Mouse (Mus musculus): ENCODE data around the gene St8sia6.

The St8sia6 gene

DNA sequence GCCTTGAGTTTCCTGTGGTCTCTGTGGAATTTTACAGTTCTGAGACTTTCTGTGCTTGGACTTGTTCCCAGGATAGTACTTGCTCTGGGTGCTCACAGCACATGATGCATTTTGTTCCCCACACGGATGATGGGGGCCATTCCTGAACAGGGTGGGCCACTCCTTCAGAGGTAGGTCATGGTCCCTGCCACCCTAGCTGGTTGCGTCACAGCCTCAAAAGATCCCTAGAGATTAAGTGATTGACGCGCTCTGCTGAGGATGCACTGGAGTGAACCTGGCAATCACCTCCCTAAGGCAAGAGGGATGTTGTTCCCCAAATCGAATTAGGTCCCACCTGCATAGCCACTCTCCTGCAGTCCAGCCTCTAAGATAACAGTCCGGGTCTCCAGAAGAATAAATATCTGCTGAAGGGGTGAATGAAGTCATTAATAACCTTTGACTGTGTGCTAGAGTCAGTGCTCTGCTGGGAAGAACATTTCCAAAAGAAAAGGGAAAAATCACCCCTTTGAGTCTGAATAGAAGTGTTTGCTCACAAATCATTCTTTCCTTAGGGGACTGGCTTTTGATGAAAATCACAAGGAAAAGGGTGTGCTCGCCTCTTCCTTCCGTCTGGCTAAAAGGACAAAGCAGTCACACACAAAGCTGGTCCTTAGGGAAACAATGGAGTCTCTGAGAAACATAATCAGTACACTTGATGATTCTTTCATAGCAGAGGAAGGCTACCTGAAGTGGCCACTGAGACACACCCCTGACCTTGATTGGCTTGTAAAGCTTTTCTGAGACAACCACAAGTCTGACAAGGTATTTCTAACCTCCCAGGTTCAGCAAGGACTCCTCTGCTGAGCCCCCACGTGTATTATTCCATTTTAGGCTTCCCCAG is 26.1 kb downstream of the St8sia6 start:
- no peak for DNase-seq (ENCODE audit: low read depth, low spot score)

DNA sequence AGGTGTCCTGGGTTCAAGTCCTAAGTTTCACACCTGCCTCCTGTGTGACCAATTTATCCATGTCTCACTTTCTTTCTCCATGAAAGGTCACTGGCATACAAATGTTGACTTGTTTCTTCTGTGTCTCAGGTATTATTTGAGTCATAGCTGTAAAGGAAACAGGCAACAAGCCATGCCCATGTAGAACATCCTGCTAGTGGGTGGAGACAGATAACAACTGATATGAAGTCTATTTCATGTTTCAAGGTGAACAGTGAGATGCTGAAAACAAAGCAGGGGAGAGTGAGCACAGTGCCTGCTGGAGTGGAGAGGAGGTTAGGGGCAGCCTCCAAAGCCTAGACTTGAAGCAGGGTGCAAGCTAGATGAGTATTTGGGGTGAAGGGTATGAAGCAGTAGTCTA is 33.5 kb downstream of the St8sia6 start:
- no peak for DNase-seq (ENCODE audit: low read depth, low spot score)

DNA sequence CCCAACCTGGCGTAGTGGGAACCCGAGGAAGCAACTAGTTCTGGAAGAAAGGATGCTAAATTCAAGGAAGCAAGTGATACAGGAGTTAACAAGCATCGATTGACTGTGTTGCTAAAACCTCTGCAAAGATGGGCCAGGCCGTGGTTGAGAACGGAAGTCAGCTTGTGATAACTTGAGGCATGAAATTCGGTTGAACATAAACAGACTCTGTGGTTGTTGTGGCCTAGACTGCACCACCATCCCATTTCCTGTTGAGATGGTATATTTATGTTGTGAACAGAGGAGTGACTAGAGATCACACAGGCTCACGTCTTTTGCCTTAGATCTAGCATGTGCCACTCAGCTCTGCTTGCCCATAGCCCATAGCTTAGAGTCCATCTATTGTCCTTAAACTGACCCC is 36.5 kb downstream of the St8sia6 start:
- DNase-seq (ENCODE audit: low read depth, low spot score) = no peak

DNA sequence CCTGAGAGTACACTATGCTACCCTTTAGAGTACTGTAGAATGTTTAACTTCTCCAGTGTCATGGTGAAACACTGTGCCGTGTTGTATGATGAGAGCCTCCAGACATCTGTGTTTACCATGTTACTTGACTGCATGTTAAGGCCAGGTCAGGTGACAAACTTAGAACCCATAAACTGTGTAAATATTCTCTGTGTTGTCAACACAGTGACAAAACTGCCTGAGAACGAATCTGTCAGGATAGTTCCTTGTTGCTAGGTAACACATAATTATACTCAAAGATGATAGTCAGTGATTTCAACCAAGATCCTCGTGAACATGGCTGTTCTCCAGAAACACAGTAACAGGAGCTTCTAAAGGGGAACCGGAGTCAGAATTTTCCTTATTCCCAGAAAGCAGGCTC is 38.1 kb downstream of the St8sia6 start:
- DNase-seq (ENCODE audit: low read depth, low spot score) = no peak

DNA sequence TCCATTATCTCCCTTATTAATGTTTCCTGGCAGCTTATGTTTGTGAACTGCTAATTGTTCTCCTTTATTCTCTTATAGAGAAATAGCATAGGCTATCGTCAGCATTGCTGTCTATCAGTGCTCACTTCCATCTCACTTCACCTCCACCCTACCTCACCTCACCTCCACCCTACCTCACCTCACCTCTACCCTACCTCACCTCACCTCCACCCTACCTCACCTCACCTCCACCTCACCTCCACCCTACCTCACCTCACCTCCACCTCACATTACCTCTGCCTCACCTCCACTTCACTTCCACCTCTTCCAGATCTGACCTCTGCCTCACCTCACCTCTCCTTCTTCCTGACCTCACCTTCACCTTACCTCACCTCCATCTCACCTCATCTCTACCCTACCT is 42.2 kb downstream of the St8sia6 start:
- DNase-seq (ENCODE audit: low read depth, low spot score) = no peak

DNA sequence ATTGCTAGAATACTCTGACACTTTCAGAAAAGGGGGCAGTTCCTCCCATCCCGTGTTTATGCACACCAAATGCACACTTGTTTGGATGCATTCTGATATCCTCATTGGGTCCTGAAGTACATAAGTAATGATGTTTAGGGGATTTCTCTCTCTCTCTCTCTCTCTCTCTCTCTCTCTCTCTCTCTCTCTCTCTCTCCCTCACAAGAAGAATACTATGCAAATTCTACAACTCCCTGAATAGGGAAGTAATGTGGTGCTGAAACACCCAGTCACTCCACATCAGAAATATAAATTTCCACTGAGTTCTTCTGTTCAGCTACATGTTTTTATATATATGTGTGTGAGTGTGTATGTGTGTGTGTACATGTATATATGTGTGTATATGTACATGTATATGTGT is 43.1 kb downstream of the St8sia6 start:
- no peak for DNase-seq (ENCODE audit: low read depth, low spot score)

DNA sequence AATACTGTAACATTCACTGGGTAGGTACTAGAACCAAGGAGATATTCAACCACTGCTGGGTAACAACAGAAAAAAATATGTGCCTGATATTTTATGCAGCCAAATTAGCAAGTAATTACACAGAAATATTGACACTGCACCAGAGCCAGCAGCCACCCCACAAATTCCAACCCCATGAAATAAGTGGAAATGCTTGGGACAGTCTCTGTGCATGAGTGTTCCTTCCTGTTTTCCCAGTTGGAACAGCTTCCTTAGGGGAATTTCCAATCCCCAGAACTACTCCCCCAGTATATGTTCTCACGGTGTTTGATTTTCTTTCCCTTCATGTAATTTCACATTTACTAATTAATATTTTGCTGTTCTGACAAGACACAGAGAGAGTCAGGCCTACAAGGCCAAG is 43.8 kb downstream of the St8sia6 start:
- DNase-seq (ENCODE audit: low read depth, low spot score) = no peak

DNA sequence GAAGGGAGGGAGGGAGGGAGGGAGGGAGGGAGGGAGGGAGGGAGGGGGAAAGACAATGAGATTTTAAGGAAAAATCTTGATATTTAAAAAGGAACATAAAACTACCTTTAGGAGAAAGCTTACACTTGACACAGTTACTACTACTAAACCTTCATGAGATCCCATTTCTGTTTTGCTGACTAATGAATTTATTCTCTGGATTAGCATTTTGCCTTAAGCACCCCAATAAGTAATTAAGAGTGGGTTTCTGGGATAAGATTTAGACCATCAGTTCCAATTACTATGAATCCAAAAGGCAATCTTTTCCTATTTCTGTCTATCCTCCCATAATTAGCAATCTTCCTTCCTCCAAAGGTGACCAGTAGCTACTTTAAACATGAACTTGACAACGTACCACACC is 44.7 kb downstream of the St8sia6 start:
- no peak for DNase-seq (ENCODE audit: low read depth, low spot score)

DNA sequence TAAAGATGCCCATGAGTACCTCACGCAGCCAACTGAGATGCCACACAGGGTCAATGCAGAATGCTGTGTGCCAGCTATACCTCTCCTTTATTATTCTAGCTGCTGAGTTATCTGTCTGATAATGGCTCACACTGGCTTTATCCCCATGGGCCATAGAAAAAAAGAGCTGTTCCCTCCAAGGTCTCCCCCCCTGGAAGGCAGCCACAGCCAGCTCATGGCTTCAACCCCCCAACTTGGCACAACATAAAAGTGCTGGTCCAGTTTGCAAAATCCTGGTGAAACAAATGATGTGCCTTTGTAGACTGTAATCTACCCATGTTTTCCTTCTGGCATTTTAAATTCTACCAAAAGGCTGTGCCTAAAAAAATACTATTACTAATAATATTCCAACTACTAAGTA is 46.3 kb downstream of the St8sia6 start:
- DNase-seq (ENCODE audit: low read depth, low spot score) = no peak

DNA sequence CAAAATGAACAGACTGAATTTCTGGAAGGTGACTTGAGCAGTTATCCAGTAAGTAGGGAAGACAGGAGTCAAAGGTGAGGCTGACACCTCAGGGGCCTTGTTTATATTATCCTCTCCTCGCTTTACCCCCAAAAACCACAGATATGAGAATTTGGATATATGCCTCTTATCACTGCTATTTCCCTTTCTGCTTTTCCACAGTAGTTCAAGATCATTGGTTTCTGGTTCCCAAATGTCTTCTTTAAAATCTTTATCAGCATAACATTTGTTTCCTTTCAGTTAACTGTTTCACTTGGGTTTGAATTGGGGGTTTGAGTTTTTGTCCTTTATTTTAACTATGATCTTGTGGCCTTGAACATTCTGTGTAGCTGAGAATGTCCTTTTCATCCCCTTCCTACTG is 47.8 kb downstream of the St8sia6 start:
- no peak for DNase-seq (ENCODE audit: low read depth, low spot score)

DNA sequence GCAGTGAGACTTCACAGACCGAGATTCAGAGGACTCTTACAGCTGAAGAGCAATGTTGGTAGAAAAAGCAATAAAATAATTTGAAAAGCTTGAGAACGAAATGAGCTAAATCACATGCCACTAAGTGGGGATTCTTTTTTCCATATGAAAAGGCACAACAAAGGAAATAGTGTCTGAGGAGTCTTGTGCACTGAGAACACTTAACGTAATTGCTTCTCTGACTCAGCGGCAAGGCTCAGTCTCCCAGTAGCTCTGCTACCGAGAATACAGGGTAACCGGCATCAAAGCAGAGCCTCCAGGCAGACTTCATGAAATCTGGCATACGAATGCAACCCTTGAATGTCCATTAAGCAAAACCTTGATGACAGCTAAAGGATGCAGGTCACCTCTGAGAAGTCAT is 55.2 kb downstream of the St8sia6 start:
- no peak for DNase-seq (ENCODE audit: low read depth, low spot score)

DNA sequence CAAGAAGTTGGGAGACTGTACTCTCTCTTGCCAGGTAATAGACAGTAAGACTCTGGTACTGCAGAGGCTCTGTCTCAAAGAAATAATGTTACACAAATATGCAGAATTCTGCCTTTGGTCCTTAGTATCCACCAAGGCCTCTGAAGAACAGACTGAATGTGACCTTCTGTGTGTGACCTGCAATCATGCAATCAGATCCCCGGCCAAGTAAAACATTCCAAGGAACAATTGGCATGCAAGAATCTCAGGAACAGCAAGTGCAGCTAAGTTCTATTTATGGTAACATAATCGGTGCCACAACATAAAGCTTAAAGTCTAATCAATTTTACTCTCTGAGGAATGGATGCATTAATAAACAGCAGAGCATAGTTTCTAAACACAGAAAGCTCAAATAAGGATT is 66.0 kb downstream of the St8sia6 start:
- DNase-seq (ENCODE audit: low read depth, low spot score) = no peak

DNA sequence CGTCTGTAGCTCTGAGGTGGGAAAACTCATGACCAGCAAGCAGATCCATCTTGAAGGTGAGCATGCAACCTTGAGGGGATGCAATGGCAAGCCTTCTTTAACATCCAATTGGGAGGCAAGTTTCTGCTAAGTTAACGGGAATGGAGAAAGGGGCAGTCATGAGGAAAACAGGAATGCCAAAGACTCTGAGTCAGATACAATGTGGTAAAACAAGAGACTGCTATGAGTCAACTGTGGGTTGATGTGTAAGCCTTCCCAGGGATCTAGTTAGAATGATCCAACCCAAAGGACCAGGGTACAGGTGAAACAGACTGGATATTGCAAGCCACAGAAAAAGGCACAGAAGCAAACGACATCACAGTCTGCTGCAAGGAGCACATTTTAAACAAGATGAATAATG is 68.3 kb downstream of the St8sia6 start:
- no peak for DNase-seq (ENCODE audit: low read depth, low spot score)

DNA sequence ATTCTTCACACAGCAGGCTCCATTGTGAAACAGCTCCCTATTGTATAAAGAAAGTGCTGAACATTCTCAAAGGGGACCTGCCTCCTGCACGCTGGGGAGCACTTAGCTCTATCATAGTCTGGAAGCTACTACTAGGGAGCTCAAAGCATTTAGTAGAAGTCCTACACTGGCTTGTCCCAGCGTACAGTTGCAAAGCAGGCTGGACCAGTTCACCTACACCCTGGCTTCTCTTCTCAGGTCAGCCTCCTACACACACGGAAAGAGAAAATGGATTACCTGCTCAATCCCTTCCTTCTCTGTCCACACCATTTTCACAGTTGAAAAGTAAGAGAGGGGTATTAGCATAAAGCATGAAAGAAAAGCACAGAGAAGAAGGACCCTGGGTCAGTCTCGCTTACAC is 71.6 kb downstream of the St8sia6 start:
- no peak for DNase-seq (ENCODE audit: low read depth, low spot score)

DNA sequence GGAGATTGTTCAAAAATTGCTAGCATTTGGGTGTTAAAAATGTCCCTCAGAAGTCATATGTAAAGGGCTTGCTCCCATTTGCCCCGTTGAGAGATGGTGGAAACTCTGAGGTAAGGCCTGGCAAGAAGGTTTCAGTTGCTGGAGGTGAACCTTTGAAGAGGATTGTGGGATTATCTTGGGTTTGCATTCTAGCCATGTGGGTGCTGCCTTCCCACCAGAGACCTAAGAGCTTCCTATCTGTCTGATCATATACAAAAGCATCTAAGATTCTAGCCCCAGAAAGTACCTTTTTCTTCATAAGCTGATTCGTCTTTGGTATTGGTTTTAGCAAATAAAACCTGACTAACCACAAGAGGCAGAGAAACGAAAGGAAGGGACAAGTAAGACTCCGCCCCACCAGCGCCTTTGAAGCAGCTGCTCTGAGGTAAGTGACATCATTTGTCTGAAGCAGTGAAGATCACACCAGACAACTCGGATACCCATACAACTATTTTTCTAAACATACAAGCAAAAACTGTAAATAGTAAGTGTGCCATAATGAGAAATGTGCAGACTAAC is 75.2 kb downstream of the St8sia6 start:
- no peak for DNase-seq (ENCODE audit: low read depth, low spot score)

DNA sequence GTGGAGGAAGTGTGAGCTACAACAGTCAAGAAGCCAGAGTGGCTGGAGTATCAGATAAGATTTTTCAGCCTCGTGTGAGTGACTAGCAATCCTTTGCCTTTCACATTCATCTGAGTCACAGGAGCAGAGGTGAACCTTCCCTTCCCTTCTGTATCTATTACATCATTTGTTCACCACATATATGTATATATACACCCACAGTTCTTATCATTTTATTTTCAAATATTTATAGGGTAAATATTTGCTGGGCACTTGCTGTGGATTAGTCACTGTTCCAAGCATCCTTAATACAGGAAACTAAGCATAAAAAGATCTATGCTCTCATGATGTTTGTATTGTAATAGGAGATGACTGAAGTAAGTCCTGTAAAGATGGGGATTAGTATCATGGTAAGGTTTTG is 85.1 kb downstream of the St8sia6 start:
- DNase-seq (ENCODE audit: low read depth, low spot score) = no peak

DNA sequence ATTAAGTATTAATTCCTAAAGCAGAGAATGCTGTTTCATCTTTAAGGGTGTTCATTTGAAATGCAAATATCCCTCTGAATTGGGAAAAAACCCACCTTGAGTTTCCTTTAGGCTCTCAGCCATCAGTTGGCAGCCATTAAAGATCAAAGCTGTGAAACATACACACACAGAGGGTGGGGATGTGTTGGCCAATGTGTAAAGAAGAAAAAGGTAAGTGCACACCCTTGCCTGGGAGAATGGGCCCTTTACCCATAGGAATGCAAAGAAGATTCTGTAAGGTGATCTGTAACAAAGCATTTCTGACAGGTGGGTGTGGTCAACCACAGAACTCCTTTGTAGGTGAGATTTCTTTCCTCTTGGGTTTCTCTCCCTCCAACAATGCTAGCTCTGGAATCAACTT is 96.3 kb downstream of the St8sia6 start:
- no peak for DNase-seq (ENCODE audit: low read depth, low spot score)

DNA sequence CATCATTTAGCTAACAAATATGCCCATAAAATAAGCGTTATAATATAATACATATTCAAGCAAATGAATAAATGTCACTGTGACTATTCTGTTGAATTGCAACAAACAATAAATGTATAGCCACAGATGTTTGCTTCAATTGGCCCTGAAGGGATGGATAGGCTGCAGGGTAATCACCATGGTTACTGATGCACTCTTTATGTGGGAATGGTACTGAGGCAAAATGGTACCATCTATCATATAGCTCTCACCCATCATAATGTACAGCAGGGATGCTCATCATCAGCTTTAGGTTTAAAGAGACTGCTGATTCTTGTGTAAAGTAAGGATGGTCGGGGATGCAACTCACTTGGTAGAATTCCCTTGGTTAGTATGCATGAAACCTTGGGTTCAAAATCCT is 99.4 kb downstream of the St8sia6 start:
- no peak for DNase-seq (ENCODE audit: low read depth, low spot score)

DNA sequence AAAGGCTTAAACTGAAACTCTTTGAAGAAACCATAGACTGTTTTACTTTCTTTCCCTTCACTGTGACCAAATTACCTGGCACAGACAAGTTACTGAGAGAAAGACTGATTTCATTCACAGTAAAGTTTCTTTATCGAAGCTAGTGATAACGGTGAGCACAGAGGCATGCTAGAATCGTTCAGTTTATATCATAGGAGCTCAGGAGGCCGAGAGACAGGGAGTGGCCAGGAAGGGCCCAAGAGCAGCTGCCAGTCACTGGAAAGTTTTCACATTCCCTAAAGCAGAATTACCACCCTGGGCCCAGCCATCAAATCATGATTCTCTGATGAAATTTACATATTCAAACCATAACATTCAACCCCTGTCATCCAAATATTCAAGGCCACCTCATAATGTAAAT is 109.5 kb downstream of the St8sia6 start:
- DNase-seq (ENCODE audit: low read depth, low spot score) = no peak

DNA sequence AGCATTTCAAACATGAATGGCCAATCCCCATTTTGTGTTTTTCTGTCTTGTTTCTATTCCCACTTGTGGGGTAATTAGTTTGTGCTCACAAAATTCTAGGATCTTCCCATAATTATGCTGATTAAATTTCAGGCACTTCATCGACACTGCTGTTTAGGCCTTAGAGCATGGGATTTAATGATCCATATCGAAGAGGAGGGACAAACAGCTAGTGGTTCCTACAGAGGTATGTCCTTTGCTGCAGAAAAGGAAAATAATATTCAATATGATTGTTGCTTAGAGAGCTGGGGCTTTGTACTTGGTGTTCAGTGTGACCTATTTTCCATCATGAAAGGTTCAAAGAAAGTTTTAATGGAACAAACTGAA is 110.7 kb downstream of the St8sia6 start:
- DNase-seq (ENCODE audit: low read depth, low spot score) = no peak

DNA sequence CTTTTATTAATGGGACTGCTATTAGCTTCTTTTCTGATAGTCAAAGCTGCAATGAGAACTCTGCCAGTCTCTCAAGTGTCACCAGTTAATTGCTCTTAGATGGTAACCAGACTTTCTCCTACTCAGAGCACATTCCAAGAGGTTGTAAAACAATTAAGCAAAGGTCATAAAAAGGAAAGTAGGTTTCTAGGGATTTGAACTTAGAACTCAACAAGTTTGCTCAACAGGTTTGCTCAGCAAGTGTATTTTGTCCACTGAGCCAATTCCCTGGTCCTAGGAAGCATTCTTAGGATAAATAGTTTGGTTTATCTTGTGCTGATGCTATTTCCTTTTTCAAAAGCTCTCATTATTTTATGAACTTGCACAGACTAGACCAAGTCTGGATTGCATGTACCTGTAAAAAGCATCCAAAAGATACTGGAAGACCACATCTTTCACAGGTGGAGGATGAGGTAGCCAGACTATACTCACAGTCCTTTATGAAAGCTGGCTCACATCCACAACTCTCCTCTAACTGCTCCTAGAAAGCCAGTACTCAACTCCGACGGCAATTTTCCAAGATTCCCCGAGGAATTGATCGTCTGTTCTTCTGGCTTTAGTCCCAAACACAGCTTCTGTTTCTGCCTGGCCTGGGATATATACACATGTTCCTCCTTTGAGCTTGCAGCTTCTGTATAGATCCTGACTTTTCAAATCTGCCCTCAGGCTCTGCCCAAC is 111.2 kb downstream of the St8sia6 start:
- peak; percentile 8 for DNase-seq (ENCODE audit: low read depth, low spot score)

DNA sequence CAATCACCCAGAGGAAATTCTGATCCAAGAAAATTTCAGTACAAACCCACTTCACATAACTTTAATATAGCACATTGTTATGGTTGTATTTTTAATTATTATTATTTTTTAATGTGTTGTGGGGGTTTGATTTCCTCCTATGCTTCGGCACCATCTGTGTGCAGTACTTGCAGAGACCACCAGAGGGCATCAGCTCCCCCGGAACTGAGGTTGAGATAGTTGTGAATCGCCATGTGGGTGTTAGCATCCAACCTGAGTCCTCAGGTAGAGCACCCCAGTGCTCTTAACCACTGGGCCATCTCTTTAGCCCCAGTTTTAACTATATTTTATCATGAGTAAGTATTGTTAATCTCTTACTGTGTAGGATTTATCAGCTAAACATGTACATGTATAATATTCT is 120.9 kb downstream of the St8sia6 start:
- DNase-seq (ENCODE audit: low read depth, low spot score) = no peak

DNA sequence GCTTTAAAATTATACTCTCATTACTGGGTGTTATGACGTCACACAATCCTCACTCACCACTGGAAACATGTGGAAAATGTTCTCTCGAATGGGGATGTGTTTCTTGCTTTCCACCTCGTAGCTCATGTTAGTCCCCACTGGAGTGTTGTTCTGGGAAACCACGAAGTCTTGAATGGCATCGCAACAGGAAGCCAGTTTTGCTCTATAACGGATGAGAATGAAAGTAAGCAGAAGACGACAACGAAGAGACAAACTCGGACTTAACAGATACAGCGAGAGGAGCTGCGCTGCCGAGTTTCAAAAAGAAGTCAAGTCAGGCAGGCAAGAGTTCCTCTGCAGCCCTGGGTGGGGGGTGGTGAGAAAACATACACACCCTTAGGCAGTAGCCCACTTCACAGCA is 121.4 kb downstream of the St8sia6 start:
- no peak for DNase-seq (ENCODE audit: low read depth, low spot score)

All from brain, embryonic 18.5 days (tissue).